Mouse (Mus musculus) E14TG2a.4 (cell line): Measurements from ENCODE around the gene Traf3ip2.

Source experiments
- CTCF ChIP-seq: conservative IDR thresholded peaks from 2 replicates; pipeline ENCODE4 v1.5.1; 2014; ENCODE audit warnings: low read length
- NANOG ChIP-seq: IDR thresholded peaks from 2 replicates; pipeline ENCODE4 v1.6.1; 2014; ENCODE audit warnings: borderline replicate concordance, low read length, mixed read lengths

DNA sequence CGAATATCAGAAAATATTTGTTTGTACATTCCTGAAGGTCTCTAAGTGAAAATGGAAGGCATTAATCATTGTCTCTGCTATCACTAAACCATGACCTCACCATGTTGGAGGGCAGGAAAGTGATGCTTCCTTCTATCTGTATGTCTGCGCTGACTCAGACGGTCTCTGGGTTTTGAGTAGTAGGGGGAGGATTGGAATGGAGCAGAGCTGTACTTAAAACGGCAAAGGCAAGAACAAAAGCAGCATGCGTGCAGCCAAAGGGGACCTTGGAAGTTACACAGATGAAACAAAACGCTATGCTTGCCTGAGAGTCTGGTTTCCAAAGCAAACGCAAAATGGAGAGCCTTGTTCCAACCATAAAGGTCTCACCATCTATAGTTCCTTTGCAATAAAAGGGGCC is 41.7 kb upstream of the Traf3ip2 start:
- no peak for TF ChIP-seq CTCF
- no peak for TF ChIP-seq NANOG
